Mouse (Mus musculus) left cerebral cortex, adult 2 months (tissue): ENCODE data around the gene Aire. TPM values are rescaled to one million over a fixed set of nuclear protein-coding genes. Genes with fewer than 3 reads are reported as not detected.
"Not testable (repeated sequence)": the region's sequence is repeated elsewhere in the genome, so short reads cannot be mapped to it uniquely, and the experiment has no call there.

Source experiments
- DNase-seq, 2 experiments: peaks; one replicate each; pipeline ENCODE4 v3.0.0; 2021 to 2022; ENCODE audit warnings: low spot score in 2 of 2, mixed read lengths in 1 of 2; ENCODE audit errors: extremely low spot score in 1 of 2
- H3K27ac ChIP-seq: fragments of 200-600 bp; 2 replicates; pipeline ENCODE4 v1.8.1; 2022
- H3K4me3 ChIP-seq: fragments of 200-600 bp; 2 replicates; pipeline ENCODE4 v1.8.1; 2022
- CTCF ChIP-seq: fragments of 200-600 bp; IDR thresholded peaks from 2 replicates; pipeline ENCODE4 v1.8.1; 2022; ENCODE audit warnings: antibody characterized with exemption, mild to moderate bottlenecking, moderate library complexity
- intact Hi-C: fragments of 180-260 bp; cut with DNase I; formaldehyde crosslinking; loops from one replicate; pipeline ENCODE4 v1.15.1; 2025
- total RNA-seq, 2 experiments: library from RNA; stranded (reverse); gene quantifications; 2 replicates each; pipeline ENCODE4 v1.2.3; 2021

The Aire gene
- total RNA-seq, 2 experiments from 2014 or later = 0.56 TPM; not detected in 1

DNA sequence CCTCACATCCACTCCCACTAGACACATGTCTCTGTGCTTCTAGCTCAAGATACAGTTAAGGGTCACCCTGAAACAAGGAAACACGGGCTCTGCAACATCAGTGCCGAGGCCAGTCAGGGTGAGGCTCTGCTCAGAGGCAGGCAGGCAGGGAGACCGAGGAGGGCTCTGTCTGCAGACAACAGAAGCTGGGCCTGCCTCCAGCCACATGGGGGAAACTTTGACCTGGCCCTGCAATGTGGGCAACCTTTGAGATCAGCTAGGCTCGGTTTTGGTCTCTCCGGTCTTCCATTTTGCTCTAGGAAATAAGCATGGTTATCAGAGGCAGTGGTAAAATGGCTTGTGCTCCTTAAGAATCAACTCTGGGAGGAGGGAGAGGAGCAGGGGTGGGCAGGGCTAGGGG lies 27.0 kb downstream of the Aire start:
- no peak for TF ChIP-seq CTCF
- H3K4me3 ChIP-seq = no peak overlapping the region
- intact Hi-C loops = no loop called here
- no peak overlapping the region for H3K27ac ChIP-seq
- DNase-seq = no peak

- Histone ChIP-seq H3K27ac (no peak overlapping the region), H3K4me3 (no peak overlapping the region)
- intact Hi-C loops = no loop called here
- no peak for TF ChIP-seq CTCF
- DNase-seq = no peak
Observed at GRCm38 (mm10) chr10:78015489-78015888, 27.9 kb downstream of the Aire start.

- no peak for TF ChIP-seq CTCF
- Histone ChIP-seq H3K4me3 (no peak overlapping the region), H3K27ac (no peak overlapping the region)
- intact Hi-C loops = no loop called here
- no peak for DNase-seq
Observed at GRCm38 (mm10) chr10:78012661-78013495, 30.5 kb downstream of the Aire start.

DNA sequence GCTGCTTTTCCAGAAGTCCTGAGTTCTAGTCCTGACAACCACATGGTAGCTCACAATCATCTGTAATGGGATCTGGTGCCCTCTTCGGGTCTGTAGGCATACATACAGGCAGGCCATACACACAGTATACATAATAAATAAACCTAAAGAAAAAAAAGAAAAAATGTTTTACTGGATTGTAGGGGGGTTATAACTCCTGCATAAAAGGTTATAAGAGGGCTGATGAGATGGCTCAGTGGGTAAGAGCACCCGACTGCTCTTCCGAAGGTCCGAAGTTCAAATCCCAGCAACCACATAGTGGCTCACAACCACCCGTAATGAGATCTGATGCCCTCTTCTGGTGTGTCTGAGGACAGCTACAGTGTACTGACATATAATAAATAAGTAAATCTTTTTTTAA lies 32.3 kb downstream of the Aire start:
- H3K27ac ChIP-seq, intact Hi-C loops, DNase-seq, H3K4me3 ChIP-seq: not testable (repeated sequence)

DNA sequence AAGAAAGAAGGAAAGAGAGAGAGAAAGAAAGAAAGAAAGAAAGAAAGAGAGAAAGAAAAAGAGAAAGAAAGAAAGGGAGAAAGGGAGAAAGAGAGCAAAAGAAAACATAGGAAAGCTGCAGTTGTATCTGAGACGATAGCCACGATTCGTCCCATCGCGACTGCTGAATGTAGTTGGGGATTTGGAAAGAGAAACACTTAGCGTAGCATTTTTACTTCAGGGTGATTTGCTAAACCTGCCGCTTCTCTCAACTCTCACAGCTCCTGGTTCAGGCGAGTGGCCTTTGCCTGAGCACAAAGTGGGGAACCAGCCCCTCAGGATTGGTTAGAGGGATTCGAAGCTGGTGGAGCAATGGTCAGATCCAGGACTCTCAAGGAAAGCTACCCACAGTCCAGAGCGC lies 33.1 kb downstream of the Aire start:
- no peak for DNase-seq
- intact Hi-C loops = no loop called here
- TF ChIP-seq CTCF = no peak
- no peak overlapping the region for H3K27ac ChIP-seq
- no peak overlapping the region for H3K4me3 ChIP-seq

- intact Hi-C loops = loop anchor here (2.0 to 10.0 kb wide), 3 partner anchors 25 to 385 kb away; partner anchors contain the start of gene Ube2g2
- H3K4me3 ChIP-seq = peak within 1 kb of the TSS; percentile 85
Observed at GRCm38 (mm10) chr10:78009945-78010293, 33.5 kb downstream of the Aire start, which contains the start of gene Pfkl. Pfkl (minus strand) TSS chr10:78010083.

DNA sequence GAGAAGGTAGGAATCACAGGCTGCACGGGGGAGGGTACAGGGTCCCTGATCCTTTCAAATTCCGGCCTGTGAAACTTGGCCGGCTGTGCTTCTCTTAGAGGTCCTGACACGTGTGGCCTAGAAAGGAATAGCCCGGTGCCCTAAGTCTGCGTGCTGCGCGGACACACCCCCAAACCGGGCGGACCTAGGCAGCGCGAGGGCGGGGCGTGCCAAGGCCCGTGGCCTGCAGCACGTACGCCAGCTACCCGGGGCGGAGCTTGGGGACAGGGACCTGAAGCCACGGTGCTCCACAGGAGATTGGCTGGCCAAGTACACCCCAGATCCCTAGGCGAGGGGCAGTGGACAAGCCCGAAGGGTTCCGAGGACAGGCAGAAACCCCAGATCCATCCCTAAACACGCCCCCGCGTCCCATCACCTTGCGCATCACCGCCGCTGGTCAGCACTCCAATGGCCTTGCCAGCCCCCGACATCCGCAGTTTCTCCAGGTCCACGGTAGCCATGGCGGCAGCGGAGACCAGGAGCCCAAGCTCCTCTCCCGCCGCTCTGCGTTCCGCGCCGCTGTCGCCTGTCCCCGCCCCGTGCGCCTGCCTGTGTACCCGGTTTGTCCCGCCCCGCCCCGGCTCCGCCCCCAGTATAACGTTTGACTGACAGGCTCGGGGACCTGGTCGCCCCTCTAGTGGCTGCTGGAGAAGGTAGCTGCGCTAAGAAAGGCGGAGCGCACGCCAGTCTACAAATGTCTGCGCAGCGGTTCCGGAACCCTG lies 34.0 kb downstream of the Aire start:
- peak overlapping the region; percentile 99 for H3K27ac ChIP-seq
- peak; percentile 77 for TF ChIP-seq CTCF
- intact Hi-C loops = loop anchor here (2.0 to 10.0 kb wide), 3 partner anchors 25 to 385 kb away; partner anchors contain the start of gene Ube2g2
- peak overlapping the region; percentile 85 for H3K4me3 ChIP-seq
- DNase-seq = peak; percentile 93

More at GRCm38 (mm10) chr10:78009945-78010293, 33.5 kb downstream of the Aire start, which contains the start of gene Pfkl:
- no peak for TF ChIP-seq CTCF
- DNase-seq = no peak
- peak within 1 kb of the TSS; percentile 99 for H3K27ac ChIP-seq

DNA sequence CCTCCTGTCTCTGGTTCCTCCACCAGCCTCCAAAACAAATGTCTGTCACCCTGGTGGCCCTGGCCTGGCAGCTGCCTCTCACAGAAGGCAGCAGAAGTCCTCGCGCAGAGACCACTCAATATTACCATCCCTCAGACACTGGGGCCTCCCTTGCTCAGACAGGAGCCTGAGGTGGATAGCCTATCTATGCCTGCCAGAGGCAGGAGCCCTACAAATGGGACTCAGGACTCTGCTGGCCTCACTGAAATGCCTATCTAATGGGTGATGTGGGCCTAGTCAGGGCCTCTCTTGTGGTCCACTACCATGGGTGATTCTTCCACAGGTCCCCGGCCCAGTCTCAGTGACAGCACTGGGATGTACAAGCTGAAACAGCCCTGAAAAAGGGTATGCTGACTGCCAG lies 35.2 kb downstream of the Aire start:
- H3K4me3 ChIP-seq = peak overlapping the region; percentile 85
- no peak for TF ChIP-seq CTCF
- intact Hi-C loops = loop anchor here (2.0 to 10.0 kb wide), 3 partner anchors 23 to 383 kb away; partner anchors contain the start of gene Ube2g2
- H3K27ac ChIP-seq = peak overlapping the region; percentile 99; the same call in 1 of the 2 replicates
- DNase-seq = no peak

- no peak for DNase-seq
- H3K27ac ChIP-seq = no peak overlapping the region; the same call in 1 of the 2 replicates
- intact Hi-C loops = loop anchor here (10.0 kb wide), 2 partner anchors 378 to 382 kb away; partner anchors contain the start of gene Ube2g2
- no peak overlapping the region for H3K4me3 ChIP-seq
- TF ChIP-seq CTCF = no peak
Observed at GRCm38 (mm10) chr10:78007203-78007602, 36.2 kb downstream of the Aire start.

GRCm38 (mm10) chr10:78005791-78006438 lies 37.5 kb downstream of the Aire start:
- no peak for TF ChIP-seq CTCF
- intact Hi-C loops = loop anchor here (10.0 kb wide), 2 partner anchors 379 to 381 kb away; partner anchors contain the start of gene Ube2g2
- DNase-seq = peak; percentile 14 to 32
- no peak overlapping the region for H3K4me3 ChIP-seq
- H3K27ac ChIP-seq = peak overlapping the region; percentile 76

GRCm38 (mm10) chr10:78004479-78005100 lies 38.8 kb downstream of the Aire start:
- H3K4me3 ChIP-seq = no peak overlapping the region
- peak in 1 of 2 experiments; percentile 52 for DNase-seq
- intact Hi-C loops = loop anchor here (10.0 kb wide), 2 partner anchors 380 kb away; partner anchors contain the start of gene Ube2g2
- TF ChIP-seq CTCF = no peak
- H3K27ac ChIP-seq = peak overlapping the region; percentile 76
